Mouse (Mus musculus): ENCODE results near the gene Myrfl. TPM values are rescaled to one million over a fixed set of nuclear protein-coding genes. Genes with fewer than 3 reads are reported as not detected.

Gene Myrfl
- polyA plus RNA-seq, 1 experiment: 0.07 TPM

- DNase-seq (ENCODE audit: low read depth): no peak
These were observed 69.4 kb downstream of the Myrfl start for GRCm38 (mm10) chr10:116827306-116827705.

GRCm38 (mm10) chr10:116815311-116816060 is 81.2 kb downstream of the Myrfl start:
- no peak for DNase-seq (ENCODE audit: low read depth)

GRCm38 (mm10) chr10:116813150-116813549 is 83.6 kb downstream of the Myrfl start:
- DNase-seq (ENCODE audit: low read depth): no peak

- no peak for DNase-seq (ENCODE audit: low read depth)
These were observed 86.0 kb downstream of the Myrfl start for GRCm38 (mm10) chr10:116810738-116811137.

GRCm38 (mm10) chr10:116809383-116809782 is 87.3 kb downstream of the Myrfl start:
- DNase-seq (ENCODE audit: low read depth): no peak

- no peak for DNase-seq (ENCODE audit: low read depth)
These were observed 88.0 kb downstream of the Myrfl start for GRCm38 (mm10) chr10:116808556-116809353.

- no peak for DNase-seq (ENCODE audit: low read depth)
These were observed 94.4 kb downstream of the Myrfl start for GRCm38 (mm10) chr10:116802178-116802794.

GRCm38 (mm10) chr10:116801281-116801680 is 95.4 kb downstream of the Myrfl start:
- no peak for DNase-seq (ENCODE audit: low read depth)

GRCm38 (mm10) chr10:116796066-116796465 is 100.7 kb downstream of the Myrfl start:
- no peak for DNase-seq (ENCODE audit: low read depth)

- no peak for DNase-seq (ENCODE audit: low read depth)
These were observed 107.6 kb downstream of the Myrfl start for GRCm38 (mm10) chr10:116789096-116789495.

GRCm38 (mm10) chr10:116788431-116788830 is 108.3 kb downstream of the Myrfl start:
- no peak for DNase-seq (ENCODE audit: low read depth)

GRCm38 (mm10) chr10:116784098-116784497 is 112.6 kb downstream of the Myrfl start:
- DNase-seq (ENCODE audit: low read depth): no peak

- no peak for DNase-seq (ENCODE audit: low read depth)
These were observed 113.7 kb downstream of the Myrfl start for GRCm38 (mm10) chr10:116783020-116783419.

GRCm38 (mm10) chr10:116777947-116778346 is 118.8 kb downstream of the Myrfl start:
- DNase-seq (ENCODE audit: low read depth): no peak

GRCm38 (mm10) chr10:116776846-116777245 is 119.9 kb downstream of the Myrfl start:
- no peak for DNase-seq (ENCODE audit: low read depth)

- DNase-seq (ENCODE audit: low read depth): no peak
These were observed 122.6 kb downstream of the Myrfl start for GRCm38 (mm10) chr10:116773846-116774750.

GRCm38 (mm10) chr10:116771215-116771935 is 125.3 kb downstream of the Myrfl start:
- no peak for DNase-seq (ENCODE audit: low read depth)

GRCm38 (mm10) chr10:116768642-116769041 is 128.1 kb downstream of the Myrfl start:
- no peak for DNase-seq (ENCODE audit: low read depth)

GRCm38 (mm10) chr10:116766525-116766924 is 130.2 kb downstream of the Myrfl start:
- DNase-seq (ENCODE audit: low read depth): no peak

GRCm38 (mm10) chr10:116761476-116762068 is 135.1 kb downstream of the Myrfl start:
- no peak for DNase-seq (ENCODE audit: low read depth)

Measured in gonadal fat pad, adult 2 months (tissue).